Mouse (Mus musculus) kidney, embryonic 14.5 days (tissue): ENCODE measurements around the gene Btg1. TPM values are rescaled to one million over a fixed set of nuclear protein-coding genes. Genes with fewer than 3 reads are reported as not detected.

Experiments
- ATAC-seq: fragments of 200-750 bp; cut with Nextera tagmentation; 2 replicates; pipeline ENCODE4 v1.8.0; 2017; ENCODE audit warnings: moderate number of reproducible peaks, mild to moderate bottlenecking, moderate TSS enrichment, moderate library complexity; ENCODE audit not compliant: low FRiP score, low TSS enrichment
- H3K27ac ChIP-seq: fragments of 300-500 bp; sonication (generic); 2 replicates; pipeline ENCODE4 v1.5.1; 2014; ENCODE audit warnings: low read depth, mild to moderate bottlenecking, low read length, moderate library complexity, mixed read lengths
- H3K27me3 ChIP-seq: fragments of 300-500 bp; sonication (generic); 2 replicates; pipeline ENCODE4 v1.6.1; 2014; ENCODE audit warnings: mild to moderate bottlenecking, low read length; ENCODE audit not compliant: control insufficient read depth, insufficient read depth
- H3K36me3 ChIP-seq: fragments of 300-500 bp; sonication (generic); 2 replicates; pipeline ENCODE4 v1.6.1; 2014; ENCODE audit warnings: low read length, mixed read lengths; ENCODE audit not compliant: control insufficient read depth, insufficient read depth
- H3K4me1 ChIP-seq: fragments of 300-500 bp; sonication (generic); 2 replicates; pipeline ENCODE4 v1.6.1; 2014; ENCODE audit warnings: low read length, mixed read lengths; ENCODE audit not compliant: control insufficient read depth, insufficient read depth
- H3K4me2 ChIP-seq: fragments of 300-500 bp; sonication (generic); replicated peaks from 2 replicates; pipeline ENCODE4 v1.6.1; 2014; ENCODE audit warnings: low read depth, mild to moderate bottlenecking, low read length
- H3K4me3 ChIP-seq: fragments of 300-500 bp; sonication (generic); 2 replicates; pipeline ENCODE4 v1.5.1; 2014; ENCODE audit warnings: mild to moderate bottlenecking, low read length
- H3K9ac ChIP-seq: fragments of 300-500 bp; sonication (generic); 2 replicates; pipeline ENCODE4 v1.6.1; 2014; ENCODE audit warnings: low read depth, mild to moderate bottlenecking, low read length, moderate library complexity
- H3K9me3 ChIP-seq: fragments of 300-500 bp; sonication (generic); 2 replicates; pipeline ENCODE4 v1.6.1; 2016; ENCODE audit warnings: low read length; ENCODE audit not compliant: control insufficient read depth
- WGBS: fragments of 180-500 bp; shearing (Covaris S2); extraction: QIAGEN DNeasy Blood & Tissue Kit; methylation state at CpG from one replicate; pipeline ENCODE4 v1.1.7; 2014; 5-methylcytosine and 5-hydroxymethylcytosine counted together
- polyA plus RNA-seq: library from polyadenylated mRNA; unstranded; fragments of >200 nt; fragmentation: Nextera tagmentation; extraction: Ambion mirVana; gene quantifications from 2 replicates; pipeline ENCODE4 v1.2.1, GENCODE M21; 2014

Btg1 gene
- polyA plus RNA-seq, 1 experiment from 2014 or later = 55.9 TPM

- WGBS = 82% methylated on average over 4 of the region's 4 CpGs
- ATAC-seq = no peak
- H3K27ac ChIP-seq = no peak overlapping the region
Observed at GRCm38 (mm10) chr10:96586191-96586880, 30.5 kb upstream of the Btg1 start.

DNA sequence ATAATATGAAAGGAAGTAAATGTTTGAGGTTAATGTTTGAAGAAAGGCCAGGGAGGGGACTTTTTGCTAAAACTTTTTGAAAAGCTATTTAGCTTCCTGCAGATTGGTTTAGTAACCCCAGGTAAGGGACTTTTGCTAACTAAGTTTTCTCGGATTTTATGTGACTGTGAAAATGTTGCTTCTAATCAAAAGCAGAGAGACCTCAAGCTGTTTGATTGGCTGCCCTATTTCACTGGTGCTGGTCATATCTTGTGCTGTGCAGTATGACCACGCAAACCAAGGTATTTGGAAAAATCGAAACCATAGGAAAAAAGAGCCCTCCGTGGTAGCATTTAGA, 30.0 kb upstream of the Btg1 start:
- 85% methylated on average over 4 of the region's 4 CpGs for WGBS
- H3K4me3 ChIP-seq = no peak overlapping the region
- H3K4me2 ChIP-seq = no peak overlapping the region
- no peak for ATAC-seq
- no peak overlapping the region for H3K27ac ChIP-seq
- no peaks in the 10 kb centered on the region for H3K9me3 ChIP-seq
- no peaks in the 10 kb centered on the region for H3K36me3 ChIP-seq
- no peak overlapping the region for H3K9ac ChIP-seq
- no peaks in the 10 kb centered on the region for H3K4me1 ChIP-seq
- H3K27me3 ChIP-seq = no peaks in the 10 kb centered on the region

More at GRCm38 (mm10) chr10:96586191-96586880, 30.5 kb upstream of the Btg1 start:
- no peak overlapping the region for H3K4me2 ChIP-seq
- H3K9me3 ChIP-seq = no peaks in the 10 kb centered on the region
- H3K9ac ChIP-seq = no peak overlapping the region
- no peaks in the 10 kb centered on the region for H3K27me3 ChIP-seq
- no peaks in the 10 kb centered on the region for H3K36me3 ChIP-seq
- no peak overlapping the region for H3K4me3 ChIP-seq
- no peaks in the 10 kb centered on the region for H3K4me1 ChIP-seq

GRCm38 (mm10) chr10:96588233-96588632, 28.6 kb upstream of the Btg1 start:
- H3K4me2 ChIP-seq = no peak overlapping the region
- no peak overlapping the region for H3K9ac ChIP-seq
- 56% methylated on average over 6 of the region's 6 CpGs for WGBS
- ATAC-seq = no peak
- H3K9me3 ChIP-seq = no peaks in the 10 kb centered on the region
- H3K4me3 ChIP-seq = no peak overlapping the region
- no peaks in the 10 kb centered on the region for H3K27me3 ChIP-seq
- no peak overlapping the region for H3K27ac ChIP-seq
- H3K36me3 ChIP-seq = no peaks in the 10 kb centered on the region
- H3K4me1 ChIP-seq = no peaks in the 10 kb centered on the region

- no peak overlapping the region for H3K9ac ChIP-seq
- no peak for ATAC-seq
- H3K4me2 ChIP-seq = no peak overlapping the region
- H3K27ac ChIP-seq = no peak overlapping the region
- no peaks in the 10 kb centered on the region for H3K36me3 ChIP-seq
- 88% methylated on average over 5 of the region's 5 CpGs for WGBS
- H3K4me1 ChIP-seq = no peaks in the 10 kb centered on the region
- no peaks in the 10 kb centered on the region for H3K9me3 ChIP-seq
- no peak overlapping the region for H3K4me3 ChIP-seq
- no peaks in the 10 kb centered on the region for H3K27me3 ChIP-seq
Observed at GRCm38 (mm10) chr10:96589781-96590180, 27.0 kb upstream of the Btg1 start.

GRCm38 (mm10) chr10:96592089-96592488, 24.7 kb upstream of the Btg1 start:
- Histone ChIP-seq H3K4me1 (no peaks in the 10 kb centered on the region), H3K9me3 (no peaks in the 10 kb centered on the region), H3K4me3 (no peak overlapping the region), H3K9ac (no peak overlapping the region), H3K27ac (no peak overlapping the region), H3K4me2 (no peak overlapping the region), H3K27me3 (no peaks in the 10 kb centered on the region), H3K36me3 (no peaks in the 10 kb centered on the region)
- WGBS = 65% methylated on average over 1 of the region's 2 CpGs
- ATAC-seq = no peak

GRCm38 (mm10) chr10:96595435-96596132, 21.2 kb upstream of the Btg1 start:
- Histone ChIP-seq H3K4me2 (no peak overlapping the region), H3K4me1 (no peaks in the 10 kb centered on the region), H3K9ac (no peak overlapping the region), H3K27ac (no peak overlapping the region), H3K4me3 (no peak overlapping the region), H3K9me3 (no peaks in the 10 kb centered on the region), H3K27me3 (no peaks in the 10 kb centered on the region), H3K36me3 (no peaks in the 10 kb centered on the region)
- WGBS = 91% methylated on average over 10 of the region's 10 CpGs
- ATAC-seq = no peak

DNA sequence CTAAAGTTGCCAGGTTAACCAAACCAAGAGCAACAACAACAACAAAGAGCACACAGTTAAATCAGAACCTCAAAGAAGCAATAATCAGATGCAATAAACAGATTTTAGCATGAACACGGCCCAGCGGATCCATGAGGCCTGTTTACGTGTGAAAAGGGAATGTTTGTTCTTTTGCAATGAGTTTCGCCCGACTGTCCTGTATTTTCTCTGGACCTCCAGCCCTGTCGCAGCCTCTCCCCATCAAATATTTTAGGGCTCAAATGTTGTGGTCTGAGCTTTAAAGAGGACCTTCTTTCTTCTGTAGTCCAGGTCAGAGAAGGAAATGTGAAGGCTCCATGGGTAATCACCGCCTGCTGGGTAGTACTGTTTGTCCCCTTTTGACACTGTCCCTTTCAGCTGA, 20.4 kb upstream of the Btg1 start:
- Histone ChIP-seq H3K4me1 (no peaks in the 10 kb centered on the region), H3K4me2 (no peak overlapping the region), H3K4me3 (no peak overlapping the region), H3K9ac (no peak overlapping the region), H3K27ac (no peak overlapping the region), H3K9me3 (no peaks in the 10 kb centered on the region), H3K36me3 (no peaks in the 10 kb centered on the region), H3K27me3 (no peaks in the 10 kb centered on the region)
- 88% methylated on average over 7 of the region's 7 CpGs for WGBS
- no peak for ATAC-seq

GRCm38 (mm10) chr10:96599641-96600040, 17.2 kb upstream of the Btg1 start:
- Histone ChIP-seq H3K4me1 (no peaks in the 10 kb centered on the region), H3K36me3 (no peaks in the 10 kb centered on the region), H3K9ac (no peak overlapping the region), H3K4me3 (no peak overlapping the region), H3K4me2 (no peak overlapping the region), H3K27me3 (no peaks in the 10 kb centered on the region), H3K27ac (no peak overlapping the region), H3K9me3 (no peaks in the 10 kb centered on the region)
- ATAC-seq = no peak
- 88% methylated on average over 5 of the region's 5 CpGs for WGBS

DNA sequence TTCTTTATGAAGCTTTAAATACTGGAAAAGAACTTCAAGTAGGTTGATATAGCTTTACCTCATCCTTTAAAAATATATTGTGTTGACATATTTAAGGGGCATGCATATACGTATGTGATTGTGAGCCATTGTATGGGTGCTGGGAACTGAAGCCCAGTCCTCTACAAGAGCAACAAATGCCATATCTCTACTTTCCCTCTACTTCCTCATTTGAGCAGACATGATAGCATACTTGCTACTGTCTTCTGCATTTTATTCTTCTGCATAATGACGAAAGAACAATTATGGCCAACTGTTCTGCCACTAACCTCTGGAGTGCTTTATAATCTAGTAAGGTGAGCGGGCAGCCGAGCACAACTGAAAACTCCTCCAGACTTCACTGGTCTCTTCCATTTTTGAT, 15.1 kb upstream of the Btg1 start:
- Histone ChIP-seq H3K27me3 (no peaks in the 10 kb centered on the region), H3K9me3 (no peaks in the 10 kb centered on the region), H3K36me3 (no peaks in the 10 kb centered on the region), H3K4me3 (no peak overlapping the region), H3K9ac (no peak overlapping the region), H3K4me1 (no peaks in the 10 kb centered on the region), H3K4me2 (no peak overlapping the region), H3K27ac (no peak overlapping the region)
- no peak for ATAC-seq
- 88% methylated on average over 4 of the region's 4 CpGs for WGBS
